Mouse (Mus musculus): ENCODE data around the gene Sptbn4. TPM values are rescaled to one million over a fixed set of nuclear protein-coding genes. Genes with fewer than 3 reads are reported as not detected.
A peak's percentile ranks its signal among the peaks of the same experiment; 100 is the strongest.

Gene Sptbn4
- total RNA-seq, 2 experiments from 2014 or later = 89.7 to 99.2 TPM

DNA sequence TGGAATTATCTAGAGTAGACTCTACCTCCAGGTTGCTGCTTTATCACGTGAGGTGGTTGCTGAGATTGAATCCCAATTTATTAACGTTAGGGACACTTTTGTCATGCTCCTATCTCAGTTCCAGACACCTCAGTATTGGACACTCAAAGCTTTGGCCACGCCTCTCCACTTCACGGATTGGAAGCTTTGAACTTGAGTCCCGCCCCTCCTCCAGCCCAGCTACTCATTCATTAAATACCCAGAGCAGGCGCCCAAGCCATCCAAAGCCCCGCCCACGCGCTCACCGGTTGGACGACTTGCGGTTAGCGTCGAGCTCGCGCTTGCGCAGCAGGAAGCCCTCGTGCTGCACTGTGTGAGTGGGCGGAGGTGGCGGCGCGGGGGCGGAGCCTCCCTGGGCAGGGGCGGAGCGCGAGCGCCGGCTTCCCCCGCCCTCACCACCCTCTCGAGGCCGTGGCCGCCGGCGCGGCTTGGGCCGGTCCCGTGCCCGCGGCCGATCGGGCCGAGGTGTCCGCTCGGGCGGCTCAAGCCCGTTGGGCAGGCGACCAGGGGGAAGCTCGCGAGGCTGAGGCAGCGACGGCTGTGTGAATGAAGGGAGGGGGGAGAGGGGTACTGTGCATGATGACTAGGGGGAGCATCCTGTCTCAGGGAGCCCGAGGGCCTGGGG is 86.1 kb downstream of the Sptbn4 start:
- DNase-seq (ENCODE audit: extremely low spot score in 1 of 2, low spot score in 2 of 2) = peak; percentile 99 to 100
- intact Hi-C loops (cut with DNase I) = no loop called here

DNA sequence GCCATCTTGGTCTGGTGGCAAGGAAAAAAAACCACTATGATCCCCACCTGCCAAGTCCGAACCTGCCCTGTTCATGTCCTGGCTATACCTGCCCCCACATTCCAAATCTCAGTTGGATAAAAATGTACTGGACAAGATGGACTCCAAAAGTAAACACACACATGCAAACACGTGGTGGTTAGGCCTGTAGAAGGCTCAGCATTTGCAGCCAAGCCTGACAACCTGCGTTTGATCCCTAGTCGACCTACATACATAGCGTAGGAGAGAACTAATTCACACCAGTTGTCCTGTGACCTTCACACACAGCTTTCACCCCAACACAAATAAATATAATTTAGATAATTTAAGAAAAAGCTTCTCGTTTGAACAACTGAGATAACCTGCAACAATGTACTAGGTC is 86.7 kb downstream of the Sptbn4 start:
- intact Hi-C loops (cut with DNase I) = no loop called here
- DNase-seq (ENCODE audit: extremely low spot score in 1 of 2, low spot score in 2 of 2) = no peak

DNA sequence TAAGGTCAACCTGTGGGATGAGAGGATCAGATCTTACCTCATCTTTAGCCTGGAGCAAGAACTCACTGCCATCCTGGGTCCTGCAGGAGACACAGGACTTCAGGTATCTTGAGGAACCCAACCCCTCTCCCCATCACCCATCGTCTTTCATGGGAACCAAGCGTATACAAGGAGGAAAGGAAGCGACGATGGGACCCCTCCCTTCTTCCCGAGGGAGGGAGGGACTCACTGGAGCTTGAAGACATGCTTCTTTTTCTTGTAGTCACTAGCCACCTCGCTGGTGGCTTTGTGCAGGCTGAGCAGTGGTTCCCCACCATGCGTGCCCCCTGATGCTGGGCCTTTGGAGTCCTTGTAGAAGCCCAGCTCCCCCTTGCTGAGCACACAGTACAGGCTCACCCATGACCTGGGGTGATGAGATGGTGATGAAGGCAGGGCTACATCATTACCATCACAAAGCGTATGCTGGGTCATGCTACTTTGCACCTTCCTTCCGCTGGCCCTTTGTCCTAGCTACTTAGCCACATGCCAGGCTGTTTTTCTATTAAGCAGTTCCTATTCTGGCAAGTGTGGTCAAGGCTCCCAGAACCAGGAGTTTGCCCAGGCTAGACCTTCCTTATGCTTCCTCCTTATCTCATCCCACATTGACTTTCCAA is 87.7 kb downstream of the Sptbn4 start:
- intact Hi-C loops (cut with DNase I) = no loop called here

DNA sequence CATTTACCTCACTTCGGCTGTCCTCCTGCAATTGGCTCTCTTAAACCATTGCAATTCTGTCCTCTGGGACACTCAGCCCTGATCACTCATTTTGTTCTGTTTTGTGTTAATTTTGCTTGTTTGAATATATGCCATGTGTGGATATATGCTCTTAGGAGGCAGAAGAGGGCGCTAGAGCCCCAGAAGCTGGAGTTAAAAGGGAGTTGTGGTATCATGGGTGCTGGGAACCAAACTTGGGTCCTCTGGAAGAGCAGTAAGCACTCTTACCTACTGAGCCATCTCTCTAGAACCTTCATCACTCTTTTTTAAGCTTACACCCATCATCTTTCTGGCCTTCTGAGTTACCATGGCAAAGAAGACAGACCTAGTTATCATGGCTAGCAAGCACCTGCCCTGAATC is 88.3 kb downstream of the Sptbn4 start:
- DNase-seq (ENCODE audit: extremely low spot score in 1 of 2, low spot score in 2 of 2) = no peak
- intact Hi-C loops (cut with DNase I) = no loop called here

More for the DNA sequence above, 87.7 kb downstream of the Sptbn4 start:
- no peak for DNase-seq (ENCODE audit: extremely low spot score in 1 of 2, low spot score in 2 of 2)

DNA sequence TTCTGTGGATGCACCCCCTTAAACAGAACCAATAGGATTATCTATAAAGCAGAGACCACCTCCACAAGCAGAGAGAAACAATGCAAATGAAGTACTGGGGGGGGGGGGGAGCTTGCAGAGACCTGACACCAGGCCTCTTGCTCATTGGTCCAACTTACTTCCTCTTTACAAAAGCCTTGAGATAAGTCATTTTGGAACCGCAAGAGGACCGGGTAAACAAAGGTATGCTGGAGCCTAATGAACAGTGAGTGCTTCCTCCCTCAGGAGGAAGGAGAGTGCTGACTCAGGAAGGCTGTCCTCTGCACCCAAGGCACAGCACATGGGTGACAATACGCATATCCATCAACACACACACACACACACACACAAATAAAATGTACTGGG is 89.9 kb downstream of the Sptbn4 start:
- DNase-seq (ENCODE audit: extremely low spot score in 1 of 2, low spot score in 2 of 2) = no peak
- intact Hi-C loops (cut with DNase I) = no loop called here

DNA sequence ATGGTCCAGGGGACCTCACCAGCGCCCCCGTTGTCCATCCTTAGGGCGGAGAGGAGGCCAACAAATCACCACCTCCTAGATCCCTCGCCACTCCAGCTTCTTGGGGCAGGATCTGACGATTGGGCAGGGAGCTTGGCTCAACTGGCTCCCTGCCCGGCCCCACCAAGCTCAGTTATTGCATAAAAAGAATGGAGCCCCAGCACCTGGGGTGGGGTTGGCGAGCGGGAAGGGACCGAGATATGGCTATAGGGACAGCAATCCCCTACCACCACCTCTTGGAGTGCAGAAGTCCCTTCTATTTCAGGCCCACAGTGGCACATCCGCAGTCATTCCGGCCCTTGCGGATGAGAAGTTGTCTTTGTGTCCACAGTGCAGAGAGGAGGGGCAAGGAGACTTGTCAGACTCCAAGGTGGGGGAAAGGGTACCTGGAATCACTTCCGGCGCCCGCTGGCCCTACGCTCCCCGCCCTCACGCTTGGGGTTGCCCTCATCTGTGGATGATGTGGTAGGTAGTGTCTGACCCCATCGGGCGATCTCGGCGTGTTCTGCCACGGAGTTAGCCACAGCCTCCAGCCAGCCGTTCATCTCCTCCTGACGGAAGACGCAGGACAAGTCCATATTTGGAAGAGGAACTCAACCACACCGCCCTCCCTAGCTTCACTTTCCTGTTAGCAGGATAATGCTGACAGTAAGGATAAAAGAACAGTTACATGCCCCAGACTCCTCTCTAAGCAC is 90.5 kb downstream of the Sptbn4 start, which contains the start of gene Gm20479:
TSS of gene Gm20479 (minus strand) at position 559 of the 734 bp plus-strand sequence.
- peak in 1 of 2 experiments; percentile 59 for DNase-seq (ENCODE audit: extremely low spot score in 1 of 2, low spot score in 2 of 2)
- intact Hi-C loops (cut with DNase I) = no loop called here

DNA sequence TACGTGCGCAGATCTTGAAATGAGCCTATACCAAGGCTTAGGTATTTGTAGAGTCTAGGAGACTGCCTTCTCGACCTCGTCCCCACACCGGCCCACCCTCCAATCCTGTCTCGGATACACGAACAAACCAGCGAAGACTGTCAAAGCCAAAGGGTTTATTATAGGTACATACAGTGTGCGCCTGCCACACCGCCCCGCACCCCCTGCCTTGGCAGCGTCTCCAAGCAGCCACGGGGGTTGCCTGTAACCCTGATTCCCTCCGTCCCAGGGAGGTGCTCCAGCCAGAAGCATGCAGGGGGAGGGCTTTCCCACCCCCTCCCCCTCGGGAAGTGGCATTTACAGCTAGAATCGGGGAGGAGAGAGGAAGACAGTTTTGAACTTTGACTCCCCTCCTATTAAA is 91.2 kb downstream of the Sptbn4 start:
- intact Hi-C loops (cut with DNase I) = no loop called here
- peak in 1 of 2 experiments; percentile 75 for DNase-seq (ENCODE audit: extremely low spot score in 1 of 2, low spot score in 2 of 2)

DNA sequence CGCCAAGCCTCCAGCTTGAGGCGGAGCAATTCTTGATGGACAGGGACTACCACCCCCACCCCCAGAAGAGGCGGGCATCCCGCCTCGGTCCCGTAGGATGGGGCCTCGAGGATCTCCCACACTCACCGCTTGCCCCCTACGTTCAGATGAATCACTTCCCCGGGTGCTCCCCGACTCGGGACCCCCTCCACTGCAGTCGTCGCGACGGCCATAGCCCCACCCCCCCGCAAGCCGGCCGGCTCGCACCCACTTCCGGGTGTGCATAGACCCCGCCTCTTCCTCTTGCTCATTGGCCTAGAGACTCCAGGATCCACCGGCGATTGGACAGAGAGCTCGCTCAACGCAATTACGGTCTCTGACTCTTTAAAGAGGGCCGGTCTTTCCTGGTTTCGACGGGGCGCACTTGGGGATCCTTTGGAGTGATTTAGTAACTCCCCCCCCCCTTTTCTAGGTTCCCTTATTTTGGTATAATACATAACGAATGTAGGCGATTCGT is 91.7 kb downstream of the Sptbn4 start, which contains the start of gene Shkbp1:
TSS of gene Shkbp1 (minus strand) at position 275 of the 496 bp plus-strand sequence.
- intact Hi-C loops (cut with DNase I) = no loop called here
- DNase-seq (ENCODE audit: extremely low spot score in 1 of 2, low spot score in 2 of 2) = peak; percentile 84 to 91

DNA sequence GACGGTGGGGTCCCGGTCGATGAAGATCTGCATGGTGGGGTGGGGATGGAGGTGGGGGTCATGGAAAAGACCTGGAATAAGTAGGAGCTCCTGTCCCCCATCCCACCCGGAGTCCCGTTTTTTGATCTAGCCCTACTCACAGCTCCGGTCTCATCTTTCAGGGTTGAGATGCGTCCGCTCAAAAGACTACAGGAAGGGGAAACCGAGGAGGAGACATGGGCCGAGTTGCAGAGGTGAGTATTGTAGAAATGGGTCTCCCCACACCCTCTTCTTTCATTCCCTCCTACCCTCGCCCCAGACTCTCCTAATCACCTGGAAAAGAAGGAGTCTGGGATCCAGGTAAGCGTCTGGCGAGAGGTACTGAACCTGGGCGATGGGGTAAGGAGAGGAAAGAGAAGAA is 92.2 kb downstream of the Sptbn4 start:
- no peak for DNase-seq (ENCODE audit: extremely low spot score in 1 of 2, low spot score in 2 of 2)
- intact Hi-C loops (cut with DNase I) = no loop called here

DNA sequence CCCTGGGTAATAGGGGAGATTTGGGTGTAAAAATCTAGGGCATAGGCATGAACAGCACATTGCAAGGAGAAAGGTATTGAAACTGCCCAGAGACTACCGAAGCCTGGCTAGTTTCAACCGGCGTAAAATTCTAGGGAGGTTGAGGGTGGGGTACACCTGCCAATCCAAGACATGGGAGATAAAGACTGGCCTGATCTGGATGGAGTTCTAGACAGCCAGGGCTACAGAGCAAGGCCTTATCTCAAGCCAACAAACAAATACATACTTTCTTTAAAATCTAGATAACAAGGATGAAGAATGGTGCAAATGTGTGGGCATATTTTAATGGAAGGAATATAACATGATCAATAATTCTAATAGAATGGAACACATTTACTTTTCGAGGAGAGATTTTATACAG is 92.7 kb downstream of the Sptbn4 start:
- intact Hi-C loops (cut with DNase I) = no loop called here
- no peak for DNase-seq (ENCODE audit: extremely low spot score in 1 of 2, low spot score in 2 of 2)

DNA sequence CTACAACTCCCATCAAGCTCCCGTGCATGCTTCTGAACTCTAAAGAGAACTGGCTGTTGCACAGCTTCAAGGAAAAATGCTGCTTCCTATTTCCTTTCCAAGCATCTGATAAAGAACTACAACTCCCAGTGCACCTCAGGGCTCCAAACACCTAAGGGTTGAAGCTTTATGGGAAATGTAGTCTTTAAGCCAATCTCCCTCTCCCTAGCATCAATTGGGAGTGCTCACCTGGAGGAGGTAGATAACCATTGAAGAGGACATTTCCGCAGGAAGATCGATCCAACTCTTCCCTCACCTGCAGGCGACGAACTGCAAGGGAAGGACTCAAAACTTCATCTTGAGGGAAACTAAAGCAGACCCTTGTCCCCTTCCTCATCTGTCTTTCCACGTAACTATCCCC is 93.3 kb downstream of the Sptbn4 start:
- intact Hi-C loops (cut with DNase I) = no loop called here
- DNase-seq (ENCODE audit: extremely low spot score in 1 of 2, low spot score in 2 of 2) = peak in 1 of 2 experiments; percentile 32

DNA sequence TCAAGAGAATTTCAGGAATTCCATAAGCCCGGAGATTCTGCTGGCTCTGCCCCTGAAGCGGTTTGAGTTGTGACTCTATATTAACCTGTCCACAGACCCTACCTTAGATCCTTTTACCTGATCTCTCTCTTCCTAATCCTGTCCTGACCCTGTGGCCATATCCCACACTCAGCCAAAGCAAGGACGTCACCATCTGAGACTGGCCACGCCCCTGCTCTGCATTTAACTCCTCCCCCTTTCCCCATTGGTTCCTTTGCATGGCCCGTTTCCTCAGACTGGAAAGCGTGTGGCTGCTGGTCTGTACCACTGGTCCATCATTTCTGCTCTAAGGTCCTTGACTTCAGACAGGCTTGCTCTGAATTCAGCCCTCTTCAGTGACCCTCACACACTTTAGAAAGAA is 102.0 kb downstream of the Sptbn4 start:
- intact Hi-C loops (cut with DNase I) = no loop called here
- DNase-seq (ENCODE audit: extremely low spot score in 1 of 2, low spot score in 2 of 2) = no peak

DNA sequence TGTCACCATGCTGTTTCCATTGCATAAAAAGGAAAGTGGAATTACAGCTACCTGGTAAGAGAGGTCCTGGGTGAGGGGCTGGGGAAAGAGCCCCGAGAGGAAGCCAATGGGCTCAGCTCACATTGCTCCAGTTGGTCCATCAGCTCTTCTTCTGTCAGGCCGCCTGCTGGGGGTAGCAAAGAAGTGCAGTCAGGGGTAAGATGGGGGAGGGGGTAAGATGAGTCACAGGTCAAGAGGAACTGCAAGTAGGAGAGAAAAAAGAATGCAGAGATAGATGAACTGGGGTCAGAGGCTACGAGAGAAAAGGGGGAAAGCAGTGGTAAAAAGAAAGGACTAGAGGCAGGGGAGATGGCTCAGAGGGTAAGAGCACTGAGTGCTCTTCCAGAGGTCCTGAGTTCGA is 104.9 kb downstream of the Sptbn4 start:
- intact Hi-C loops (cut with DNase I) = no loop called here
- no peak for DNase-seq (ENCODE audit: extremely low spot score in 1 of 2, low spot score in 2 of 2)

DNA sequence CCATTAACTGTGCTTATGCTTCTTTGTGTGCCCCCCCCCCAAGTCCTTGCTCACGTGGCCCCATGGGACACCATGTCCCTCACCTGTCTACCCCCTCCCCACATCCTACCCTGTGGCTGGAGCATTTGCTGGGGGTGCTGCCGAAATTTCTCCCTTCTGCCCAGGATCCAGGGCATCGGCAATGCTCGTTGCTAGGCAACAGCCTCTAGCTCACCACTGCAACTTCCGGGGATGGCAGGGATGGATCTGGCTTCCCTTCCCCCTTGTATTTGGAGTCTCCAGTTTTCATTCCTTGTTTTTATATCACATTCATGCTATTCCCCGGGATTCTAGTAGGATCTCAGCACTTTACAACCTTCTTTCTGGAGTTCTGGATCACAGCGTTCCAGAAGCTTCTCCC is 108.0 kb downstream of the Sptbn4 start:
- peak in 1 of 2 experiments; percentile 62 for DNase-seq (ENCODE audit: extremely low spot score in 1 of 2, low spot score in 2 of 2)

DNA sequence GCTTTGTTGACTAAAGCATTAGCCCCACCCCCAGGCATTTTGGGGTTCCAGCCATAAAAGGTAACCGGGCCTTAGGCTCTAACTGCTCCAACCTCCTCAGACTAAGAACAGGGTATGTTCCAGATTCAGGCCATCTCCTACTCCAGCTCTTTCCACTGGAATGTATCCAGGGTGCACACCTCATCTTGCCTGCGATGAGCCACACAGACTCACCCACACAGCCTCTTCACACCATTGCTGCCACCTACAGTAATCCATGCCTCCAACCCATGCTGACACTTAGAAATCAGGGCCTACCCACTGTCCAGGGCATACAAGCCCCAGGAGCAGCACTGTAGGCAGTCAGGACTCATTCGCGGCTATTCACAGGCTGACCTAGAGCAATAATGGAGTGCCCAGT is 108.4 kb downstream of the Sptbn4 start:
- intact Hi-C loops (cut with DNase I) = no loop called here

More for the DNA sequence above, 108.0 kb downstream of the Sptbn4 start:
- intact Hi-C loops (cut with DNase I) = no loop called here

DNA sequence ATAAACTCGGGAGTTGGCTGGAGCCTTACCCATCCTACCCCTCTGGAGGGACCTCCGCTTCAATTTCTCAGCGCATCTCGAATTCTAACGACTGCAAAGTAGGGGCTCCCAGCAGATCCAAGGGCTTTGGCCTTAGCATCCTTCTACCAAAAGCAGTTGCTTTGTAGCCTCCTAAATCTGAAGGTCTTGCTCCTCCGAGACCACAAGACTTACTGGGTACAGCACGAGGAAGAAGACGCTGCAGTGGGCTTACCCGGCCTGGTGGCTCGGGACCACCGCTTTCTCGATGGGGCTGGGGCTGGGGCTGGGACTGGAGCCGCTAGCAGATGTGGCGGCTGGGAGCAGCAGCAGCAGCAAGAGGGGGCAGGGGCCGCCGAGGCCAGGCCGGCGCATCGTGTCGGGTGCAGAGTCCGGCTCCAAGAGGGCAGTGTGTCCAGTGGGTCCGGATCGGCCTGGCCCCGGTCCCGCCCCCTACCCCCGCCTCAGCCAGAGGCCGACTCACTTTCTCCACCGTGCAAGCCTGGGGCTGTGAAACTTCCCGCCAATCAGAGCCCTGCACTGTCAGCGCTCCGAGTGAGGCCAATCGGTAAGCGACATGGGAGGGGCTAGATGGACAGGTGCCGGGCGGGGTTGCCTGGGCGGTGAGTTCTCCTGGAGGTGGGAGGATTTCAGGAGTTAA is 110.2 kb downstream of the Sptbn4 start, which contains the start of gene Ltbp4:
TSS of gene Ltbp4 (minus strand) at position 518 of the 679 bp plus-strand sequence.
- intact Hi-C loops (cut with DNase I) = no loop called here
- peak in 1 of 2 experiments; percentile 56 for DNase-seq (ENCODE audit: extremely low spot score in 1 of 2, low spot score in 2 of 2)

More for the DNA sequence above, 108.4 kb downstream of the Sptbn4 start:
- peak in 1 of 2 experiments; percentile 33 for DNase-seq (ENCODE audit: extremely low spot score in 1 of 2, low spot score in 2 of 2)

DNA sequence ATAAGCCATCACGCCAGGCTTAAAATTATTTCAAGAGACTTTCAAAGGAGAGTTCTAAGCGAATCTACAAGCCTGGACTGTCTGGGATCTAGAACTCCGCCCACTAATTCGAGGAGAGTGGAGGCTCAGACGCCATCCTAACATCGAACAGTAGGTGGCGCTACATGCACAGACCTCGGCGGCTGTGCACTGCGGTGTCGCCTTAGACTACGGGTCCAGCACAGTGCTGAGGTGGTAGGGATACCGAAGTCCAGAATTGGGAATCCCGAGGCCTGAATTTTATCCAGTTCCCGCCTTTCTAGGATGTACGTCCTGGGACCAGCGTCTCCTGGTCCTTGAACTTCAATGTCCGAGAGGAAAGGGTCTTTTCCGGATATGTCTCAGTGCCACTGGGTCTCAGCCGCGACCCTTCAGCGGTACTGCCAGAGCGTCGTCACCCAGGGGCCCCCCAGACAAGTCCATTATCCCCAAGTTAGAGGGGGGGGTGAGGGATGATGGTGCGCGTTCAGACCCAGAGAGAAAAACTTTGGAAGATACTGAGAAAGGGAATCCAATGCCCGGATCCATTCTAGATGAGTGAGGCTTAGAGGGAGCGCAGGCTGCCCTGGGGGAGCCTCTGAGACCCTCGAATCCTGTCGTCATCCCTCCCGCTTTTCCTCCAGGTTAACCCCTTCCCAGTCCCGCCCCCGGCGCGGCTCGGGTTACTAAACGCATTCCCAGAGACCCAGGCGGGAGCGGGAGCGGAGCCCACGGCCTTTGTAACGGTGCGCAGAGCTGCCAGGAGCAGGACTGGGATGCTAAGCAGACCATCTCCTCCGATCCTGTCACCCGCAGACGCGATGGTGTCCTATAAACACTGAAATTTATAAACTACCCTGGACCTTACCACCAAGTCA is 111.3 kb downstream of the Sptbn4 start:
- intact Hi-C loops (cut with DNase I) = no loop called here
- DNase-seq (ENCODE audit: extremely low spot score in 1 of 2, low spot score in 2 of 2) = peak; percentile 88 to 90
